Mouse (Mus musculus) cerebellum, adult 11-12 months (tissue): ENCODE results near the gene Dld.
A peak's percentile ranks its signal among the peaks of the same experiment; 100 is the strongest.

ENCODE experiments used
- DNase-seq: peaks from one replicate; pipeline ENCODE4 v3.0.0; 2022

Gene Dld

DNA sequence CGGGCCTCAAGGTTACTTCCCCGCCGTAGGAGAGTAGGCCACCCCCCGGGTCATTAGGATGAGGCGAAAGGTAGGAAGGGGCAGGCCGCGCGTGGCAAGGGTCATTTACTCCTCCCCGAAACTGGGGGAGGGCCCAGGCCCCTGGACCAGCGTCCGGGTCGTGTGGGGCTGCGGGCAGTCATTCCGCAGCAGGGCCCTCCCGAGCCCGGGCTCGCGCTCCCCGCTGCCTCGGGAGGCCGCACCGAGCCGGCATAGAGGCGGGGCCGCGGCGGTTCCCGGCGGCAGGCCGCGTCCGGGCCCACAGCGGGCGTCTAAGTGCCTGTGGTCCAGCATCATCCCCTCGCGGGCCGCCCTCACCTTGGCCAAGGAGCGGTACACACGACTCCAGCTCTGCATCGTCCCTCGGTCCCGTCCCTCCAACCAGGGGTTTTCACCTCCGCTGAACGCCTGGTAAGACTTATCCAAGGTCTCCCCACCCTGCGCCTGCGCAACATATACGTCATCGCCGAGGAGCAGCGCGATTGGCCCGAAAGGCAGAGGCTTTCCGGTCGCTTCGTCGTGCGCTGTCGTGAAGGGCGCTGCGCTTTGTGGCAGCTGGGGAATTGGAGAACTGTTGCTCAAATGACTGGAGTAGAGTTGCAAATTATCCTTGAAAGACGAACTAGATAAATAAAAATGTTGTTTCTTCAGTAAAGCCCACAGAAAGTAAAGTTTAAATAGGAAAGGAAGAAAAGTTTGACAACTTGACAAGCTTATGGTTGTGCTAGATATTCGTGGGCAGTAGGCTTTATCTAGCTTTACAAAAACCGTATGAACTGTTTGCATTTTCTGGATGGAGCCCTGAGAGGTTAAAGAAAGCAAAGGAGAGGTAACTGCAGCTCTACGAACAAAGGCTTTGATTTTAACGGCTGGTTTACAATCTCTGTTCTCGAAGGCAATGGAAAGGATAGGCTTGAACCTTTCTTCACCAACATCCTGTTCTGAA is at the start of gene Dld:
TSS of gene Dld (minus strand) at position 510 of the 985 bp plus-strand sequence.
- DNase-seq, result peak; percentile 95

- DNase-seq, result no peak
Measured at GRCm38 (mm10) chr12:31400821-31401220, 49.6 kb upstream of the Dld start.

DNA sequence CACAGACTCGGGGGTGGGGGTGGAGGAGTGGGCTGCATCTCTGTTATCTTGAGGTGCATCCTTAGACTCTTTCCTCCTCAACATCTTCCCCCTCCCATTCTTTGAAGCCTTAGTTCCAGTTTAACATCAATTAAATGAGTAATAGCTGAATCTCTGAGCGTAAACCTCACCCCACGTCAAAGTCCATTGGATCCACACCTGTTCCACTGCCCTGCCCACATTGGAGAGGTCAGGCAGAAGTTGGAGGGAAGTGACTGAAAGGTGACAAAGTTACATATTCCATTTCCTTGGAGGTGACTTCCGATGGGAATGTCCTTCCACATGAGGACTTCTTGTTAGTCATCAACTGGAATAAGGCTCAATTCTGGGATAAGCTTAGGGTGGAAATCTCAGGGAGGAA is 46.5 kb upstream of the Dld start:
- no peak for DNase-seq

DNA sequence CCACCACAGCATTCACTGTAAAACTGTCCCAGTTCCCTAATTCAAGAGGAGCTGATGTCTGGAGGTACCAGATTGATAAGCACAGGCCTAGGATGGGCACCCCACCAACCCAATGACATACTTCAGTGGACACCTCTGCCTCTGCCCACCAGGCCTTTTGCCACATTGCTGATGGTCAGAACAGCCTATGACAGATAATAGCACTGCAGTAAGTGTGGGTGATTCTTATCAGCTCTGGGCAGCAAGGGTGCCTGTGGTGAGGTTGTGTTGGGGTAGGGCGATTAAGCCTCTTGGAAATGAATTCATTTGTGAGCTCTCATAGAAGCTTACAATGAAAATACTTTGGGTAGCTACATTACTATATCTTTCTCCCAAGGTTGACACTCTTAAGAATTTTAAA is 44.6 kb upstream of the Dld start:
- no peak for DNase-seq

DNA sequence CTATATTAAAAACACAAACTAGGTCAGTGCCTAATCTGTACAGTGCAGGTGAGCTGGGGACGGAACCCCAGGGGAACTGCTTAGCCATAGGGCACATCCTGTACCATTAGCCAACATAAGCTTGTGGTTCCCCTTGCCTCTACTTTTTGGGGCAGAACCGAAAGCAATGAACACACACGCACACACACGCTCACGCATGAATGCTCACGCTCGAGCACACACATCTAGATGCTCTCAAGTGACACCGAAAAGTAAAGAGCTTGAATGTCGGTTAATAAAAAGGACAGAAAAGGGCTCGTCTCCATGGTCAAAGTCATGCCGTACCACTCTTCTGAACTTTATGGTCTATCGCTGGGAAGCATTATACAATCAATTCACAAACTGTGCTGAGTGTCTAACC is 40.4 kb upstream of the Dld start:
- no peak for DNase-seq

- no peak for DNase-seq
Measured at GRCm38 (mm10) chr12:31390571-31390970, 39.3 kb upstream of the Dld start, which contains the start of gene Slc26a3. TSS of gene Slc26a3 (plus strand) at chr12:31390871.

DNA sequence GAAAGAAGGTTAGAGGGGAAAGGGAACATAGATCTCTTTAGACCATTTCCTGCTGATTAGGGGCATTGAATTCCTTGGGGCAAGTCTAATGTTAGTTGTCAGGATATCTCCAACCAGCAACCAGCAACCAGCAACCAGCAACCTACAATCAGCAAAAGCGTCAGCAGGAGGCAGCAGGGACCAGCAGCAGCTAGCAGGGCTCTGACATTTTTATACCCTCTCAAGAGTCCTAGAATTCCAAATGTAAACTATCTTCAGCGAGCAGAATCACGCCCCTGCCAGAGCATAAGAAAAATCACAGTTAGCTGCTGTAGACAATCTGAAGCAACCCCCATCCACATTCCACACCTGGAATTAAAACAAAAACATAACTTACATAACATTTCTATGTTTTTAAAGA is 36.0 kb upstream of the Dld start:
- DNase-seq, result no peak

DNA sequence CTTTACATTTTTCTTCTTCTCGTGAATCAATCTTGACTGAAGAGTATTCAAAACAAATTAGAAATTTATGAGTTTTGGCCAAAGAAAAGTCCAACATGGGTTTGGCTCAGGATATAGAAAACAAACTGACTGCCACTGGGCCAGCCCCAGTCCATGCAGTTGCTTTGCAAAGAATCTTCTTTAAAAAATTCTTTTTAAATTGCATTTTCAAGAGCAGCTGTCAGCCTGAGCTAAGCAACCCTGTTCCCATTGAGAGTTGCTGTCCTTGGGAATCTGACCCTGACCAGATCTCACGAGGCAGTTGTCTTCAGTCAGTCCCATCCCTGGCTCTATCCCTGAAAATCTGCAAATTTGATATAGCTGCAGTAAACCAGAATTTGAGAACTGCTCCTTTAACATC is 31.2 kb upstream of the Dld start:
- no peak for DNase-seq

GRCm38 (mm10) chr12:31380878-31381277 is 29.6 kb upstream of the Dld start:
- DNase-seq, result no peak

DNA sequence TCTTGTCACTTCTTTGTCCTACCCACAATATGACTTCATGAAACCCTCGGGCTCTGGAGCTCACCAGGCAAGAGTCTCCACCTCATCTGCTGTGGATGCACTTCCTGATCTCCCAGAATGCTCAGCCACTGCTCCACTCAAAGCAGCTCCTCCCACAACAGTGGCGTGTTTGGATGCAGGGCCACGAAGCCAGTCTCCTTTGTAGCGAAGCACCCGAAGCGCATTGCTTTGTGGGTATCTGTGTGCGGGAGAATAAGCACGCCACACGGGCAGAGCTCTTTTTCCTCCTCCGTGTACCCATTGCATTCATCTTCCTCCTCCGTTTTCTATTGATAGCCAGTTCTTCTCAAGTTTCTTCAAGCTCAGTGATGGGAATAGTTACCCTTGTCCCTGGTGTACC is 26.0 kb upstream of the Dld start:
- DNase-seq, result no peak

GRCm38 (mm10) chr12:31376326-31376950 is 25.2 kb upstream of the Dld start:
- DNase-seq, result no peak

DNA sequence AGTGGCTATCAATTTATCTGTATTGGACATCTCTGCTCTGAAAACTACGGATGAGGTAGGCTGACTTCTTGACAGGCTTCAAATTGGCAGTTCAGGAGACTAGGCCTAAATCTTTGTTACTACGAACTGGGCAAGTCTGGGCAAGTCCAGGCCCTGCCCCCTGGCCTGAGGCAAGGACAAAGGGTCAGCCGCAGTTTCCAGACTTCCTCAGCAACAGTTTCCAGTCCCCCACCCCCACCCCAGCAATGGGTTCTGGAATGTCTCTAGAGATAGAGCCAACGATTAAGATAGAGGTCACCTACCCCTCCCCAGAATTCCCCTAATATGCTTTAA is 24.0 kb upstream of the Dld start:
- no peak for DNase-seq

- DNase-seq, result peak; percentile 41
Measured at GRCm38 (mm10) chr12:31374603-31375282, 23.5 kb upstream of the Dld start.

GRCm38 (mm10) chr12:31369656-31370055 is 18.4 kb upstream of the Dld start:
- DNase-seq, result no peak

GRCm38 (mm10) chr12:31369118-31369517 is 17.9 kb upstream of the Dld start:
- DNase-seq, result no peak

DNA sequence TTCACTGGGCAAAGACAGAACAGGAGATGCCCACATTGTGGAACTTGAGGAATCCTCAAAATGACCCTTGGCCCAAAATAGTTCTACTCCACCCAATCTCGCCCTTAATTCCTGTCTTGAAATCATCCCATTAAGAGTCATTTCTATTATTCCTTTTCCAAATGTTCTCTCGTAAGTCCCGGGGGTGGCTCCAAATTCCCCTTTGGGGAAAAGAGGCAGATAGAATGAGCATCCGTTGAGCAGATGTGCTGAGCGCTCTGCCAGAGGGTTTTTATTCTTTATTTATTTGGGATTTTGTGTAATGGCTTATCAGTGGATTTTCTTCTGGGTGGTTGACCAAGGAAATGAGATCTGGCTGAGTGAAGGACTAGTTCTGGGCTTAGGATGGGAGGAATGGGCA is 16.5 kb upstream of the Dld start:
- DNase-seq, result no peak

DNA sequence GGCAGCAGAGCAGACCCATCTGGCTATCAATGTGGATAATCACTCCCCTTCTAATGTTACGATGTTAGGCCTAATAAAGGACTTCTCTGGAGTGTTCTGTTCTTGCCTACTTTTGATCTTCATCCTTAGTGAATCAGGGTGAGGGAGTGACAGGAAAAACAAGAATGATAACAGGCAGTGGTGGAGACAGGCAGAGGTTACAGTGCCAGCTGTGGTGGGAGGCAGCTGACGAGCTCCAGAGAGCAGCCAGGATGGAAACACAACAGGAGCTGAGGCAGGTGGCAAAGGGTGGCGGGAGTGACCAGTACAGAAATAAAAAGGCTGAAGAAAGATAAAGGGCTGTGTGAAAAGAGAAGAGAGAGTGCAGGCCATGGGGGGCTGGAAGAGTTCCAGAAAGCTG is 15.2 kb upstream of the Dld start:
- DNase-seq, result no peak

GRCm38 (mm10) chr12:31350191-31350943 is 886 bp downstream of the Dld start:
- no peak for DNase-seq

DNA sequence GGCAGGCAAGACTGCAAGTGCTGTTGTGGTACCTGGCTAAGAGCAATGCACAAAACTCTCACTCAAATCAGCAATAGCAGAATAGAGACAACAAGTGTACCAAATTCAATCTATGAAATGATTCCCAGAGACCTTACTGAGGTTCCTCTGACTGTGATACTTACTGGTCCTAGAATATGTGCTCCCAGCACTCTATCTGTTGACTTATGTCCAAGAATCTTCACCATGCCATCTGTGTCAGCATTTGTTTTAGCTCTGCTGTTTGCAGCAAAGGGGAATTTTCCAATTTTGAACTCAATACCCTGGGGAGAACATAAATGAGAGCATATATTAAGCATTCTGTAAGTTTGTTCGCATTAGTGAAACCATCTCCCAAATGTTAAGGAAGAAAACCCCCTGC is 18.0 kb downstream of the Dld start:
- DNase-seq, result peak; percentile 32

DNA sequence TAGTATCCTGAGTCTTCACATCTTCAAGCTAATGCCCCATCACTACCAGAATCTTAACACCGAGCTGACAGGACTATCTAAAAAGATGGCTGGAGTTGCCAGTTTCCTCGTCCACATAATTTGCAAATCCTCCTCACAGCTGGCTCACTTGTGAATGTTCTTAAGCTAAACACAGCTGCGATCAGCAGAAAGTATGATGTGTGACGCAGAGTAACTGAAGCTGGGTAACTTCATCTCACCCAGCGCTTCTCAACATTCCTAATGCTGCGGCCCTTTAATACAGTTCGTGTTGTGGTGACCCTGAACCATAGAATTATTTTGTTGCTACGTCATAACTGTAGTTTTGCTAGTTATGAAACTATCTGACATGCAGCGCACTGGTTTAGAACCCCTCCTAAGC is 24.1 kb downstream of the Dld start:
- no peak for DNase-seq

DNA sequence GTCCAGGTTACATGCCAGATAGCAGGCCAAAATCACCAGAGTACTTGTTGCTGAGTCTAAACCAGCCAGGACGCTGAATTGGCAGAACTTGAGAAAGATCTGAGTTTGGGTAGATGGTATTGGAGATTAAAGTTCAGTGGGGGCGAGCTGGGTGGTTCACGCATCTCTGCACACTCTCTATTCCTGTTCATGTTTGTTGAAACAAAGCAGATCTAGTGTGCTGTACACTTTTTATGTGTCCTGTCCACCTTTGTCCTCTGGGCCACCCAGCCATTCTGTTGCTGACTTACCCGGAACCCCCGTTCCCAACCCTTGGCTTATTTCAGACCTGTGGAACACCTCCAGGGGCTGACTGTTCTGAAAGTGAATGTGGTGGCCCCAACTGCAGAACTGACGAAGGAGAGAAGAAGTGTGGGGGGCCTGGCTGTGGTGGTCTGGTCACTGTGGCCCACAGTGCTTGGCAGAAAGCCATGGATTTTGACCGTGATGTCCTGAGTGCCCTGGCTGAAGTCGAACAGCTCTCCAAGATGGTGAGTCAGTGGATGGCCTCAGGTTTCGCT is 28.0 kb downstream of the Dld start:
- DNase-seq, result no peak

- DNase-seq, result no peak
Measured at GRCm38 (mm10) chr12:31321532-31321931, 29.7 kb downstream of the Dld start.

DNA sequence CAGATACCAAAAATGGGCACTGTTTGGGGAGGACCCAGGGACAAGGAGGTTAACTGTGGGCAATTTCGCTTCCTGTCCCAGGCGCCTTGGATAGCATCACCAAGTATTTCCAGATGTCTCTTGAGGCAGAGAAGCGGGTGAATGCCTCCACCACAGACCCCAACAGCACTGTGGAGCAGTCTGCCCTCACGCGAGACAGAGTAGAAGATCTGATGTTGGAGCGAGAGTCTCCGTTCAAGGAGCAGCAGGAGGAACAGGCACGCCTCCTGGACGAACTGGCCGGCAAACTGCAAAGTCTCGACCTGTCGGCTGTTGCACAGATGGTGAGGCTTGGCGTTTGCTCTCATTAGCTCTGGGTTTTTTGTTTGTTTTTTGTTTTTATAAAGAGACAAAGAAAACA is 30.4 kb downstream of the Dld start:
- peak; percentile 15 for DNase-seq
